Mouse (Mus musculus) forebrain, embryonic 15.5 days (tissue): ENCODE data around the gene Abcf2. TPM values are rescaled to one million over a fixed set of nuclear protein-coding genes. Genes with fewer than 3 reads are reported as not detected.

ENCODE experiments used
- ATAC-seq: fragments of 200-750 bp; cut with Nextera tagmentation; replicated peaks from 2 replicates; pipeline ENCODE4 v1.8.0; 2017; ENCODE audit warnings: mild to moderate bottlenecking, moderate TSS enrichment, moderate library complexity
- H3K27ac ChIP-seq: fragments of 300-500 bp; sonication (generic); replicated peaks from 2 replicates; pipeline ENCODE4 v1.5.1; 2015; ENCODE audit warnings: mild to moderate bottlenecking, inconsistent platforms
- H3K27me3 ChIP-seq: fragments of 300-500 bp; sonication (generic); 2 replicates; pipeline ENCODE4 v1.6.1; 2015; ENCODE audit warnings: inconsistent platforms
- H3K36me3 ChIP-seq: fragments of 300-500 bp; sonication (generic); 2 replicates; pipeline ENCODE4 v1.6.1; 2015; ENCODE audit warnings: mild to moderate bottlenecking, inconsistent platforms
- H3K4me1 ChIP-seq: fragments of 300-500 bp; sonication (generic); 2 replicates; pipeline ENCODE4 v1.6.1; 2015; ENCODE audit warnings: inconsistent platforms
- H3K4me2 ChIP-seq: fragments of 300-500 bp; sonication (generic); replicated peaks from 2 replicates; pipeline ENCODE4 v1.6.1; 2015; ENCODE audit warnings: mild to moderate bottlenecking, inconsistent platforms
- H3K4me3 ChIP-seq: fragments of 300-500 bp; sonication (generic); 2 replicates; pipeline ENCODE4 v1.5.1; 2015; ENCODE audit warnings: mild to moderate bottlenecking, inconsistent platforms
- H3K9ac ChIP-seq: fragments of 300-500 bp; sonication (generic); replicated peaks from 2 replicates; pipeline ENCODE4 v1.6.1; 2015; ENCODE audit warnings: mild to moderate bottlenecking, inconsistent platforms
- H3K9me3 ChIP-seq: fragments of 300-500 bp; sonication (generic); 2 replicates; pipeline ENCODE4 v1.6.1; 2016; ENCODE audit warnings: inconsistent platforms
- WGBS: fragments of 180-500 bp; shearing (Covaris S2); methylation state at CpG from one replicate; pipeline ENCODE4 v1.1.7; 2015; ENCODE audit warnings: mixed read lengths; 5-methylcytosine and 5-hydroxymethylcytosine counted together
- polyA plus RNA-seq: library from polyadenylated mRNA; unstranded; fragments of >200 nt; fragmentation: Nextera tagmentation; extraction: Ambion mirVana; gene quantifications from 2 replicates; pipeline ENCODE4 v1.2.1, GENCODE M21; 2015

Abcf2 gene
- polyA plus RNA-seq: 101 and 106 TPM in 2 replicates

DNA sequence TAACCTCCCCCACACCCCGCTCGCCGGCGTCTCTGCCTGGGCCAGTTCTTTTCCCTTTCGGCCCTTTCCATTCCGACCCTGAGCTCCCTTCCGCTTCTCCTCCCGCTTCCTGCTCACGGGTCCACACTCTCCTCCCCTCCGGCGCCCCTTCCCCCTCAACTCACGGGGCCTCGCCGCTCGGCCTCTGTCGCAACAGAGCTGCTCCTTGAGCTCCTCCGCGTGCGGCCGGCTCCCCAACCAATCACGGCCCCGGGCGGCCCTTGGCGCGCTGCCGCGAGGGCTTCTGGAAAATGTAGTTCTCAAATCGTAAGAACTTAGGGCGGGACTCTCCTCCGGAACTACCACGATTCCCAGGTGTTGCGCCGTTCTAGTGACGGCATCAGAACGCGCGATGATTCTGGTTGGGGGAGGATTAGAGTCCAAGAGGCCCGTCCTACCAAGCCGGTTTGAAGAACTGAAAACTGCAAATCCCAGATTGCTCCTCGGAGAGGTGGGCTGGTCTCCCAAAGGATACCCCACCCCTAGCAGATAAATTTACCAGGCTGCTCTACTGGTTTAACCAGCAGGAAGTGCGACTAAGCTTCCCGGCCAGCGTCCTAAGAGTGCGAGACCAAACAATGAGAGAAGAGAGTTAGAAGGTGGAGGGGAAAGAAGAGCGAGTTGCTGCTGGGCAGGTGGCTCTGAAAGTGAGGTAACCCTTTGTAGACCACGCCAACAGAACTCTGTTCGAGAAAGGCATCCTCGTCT is at the start of gene Abcf2:
TSS of gene Abcf2 (minus strand) at position 285 of the 747 bp plus-strand sequence.
- H3K4me1 ChIP-seq: peaks cover 22% of the 10 kb centered on the region
- WGBS: under 1% methylated on average over 48 of the region's 48 CpGs
- H3K27ac ChIP-seq: peak within 1 kb of the TSS; percentile 76
- H3K9me3 ChIP-seq: no peaks in the 10 kb centered on the region
- peak; percentile 97 for ATAC-seq
- H3K27me3 ChIP-seq: no peaks in the 10 kb centered on the region
- H3K36me3 ChIP-seq: peaks cover 27% of the 10 kb centered on the region
- peak within 1 kb of the TSS; percentile 67 for H3K9ac ChIP-seq
- H3K4me2 ChIP-seq: peak within 1 kb of the TSS; percentile 95
- peak within 1 kb of the TSS; percentile 68 for H3K4me3 ChIP-seq

- Histone ChIP-seq H3K27ac (peak overlapping the region; percentile 86; the same call in 1 of the 2 replicates), H3K4me2 (peak overlapping the region; percentile 59), H3K9me3 (no peaks in the 10 kb centered on the region), H3K36me3 (no peaks in the 10 kb centered on the region), H3K4me3 (peak overlapping the region; percentile 61; the same call in 1 of the 2 replicates), H3K4me1 (peaks cover 52% of the 10 kb centered on the region), H3K27me3 (no peaks in the 10 kb centered on the region), H3K9ac (peak overlapping the region; percentile 71; the same call in 1 of the 2 replicates)
- WGBS: 36% methylated on average over 4 of the region's 4 CpGs
- no peak for ATAC-seq
These were observed 47.5 kb upstream of the Abcf2 start for GRCm38 (mm10) chr5:24624822-24625120.

DNA sequence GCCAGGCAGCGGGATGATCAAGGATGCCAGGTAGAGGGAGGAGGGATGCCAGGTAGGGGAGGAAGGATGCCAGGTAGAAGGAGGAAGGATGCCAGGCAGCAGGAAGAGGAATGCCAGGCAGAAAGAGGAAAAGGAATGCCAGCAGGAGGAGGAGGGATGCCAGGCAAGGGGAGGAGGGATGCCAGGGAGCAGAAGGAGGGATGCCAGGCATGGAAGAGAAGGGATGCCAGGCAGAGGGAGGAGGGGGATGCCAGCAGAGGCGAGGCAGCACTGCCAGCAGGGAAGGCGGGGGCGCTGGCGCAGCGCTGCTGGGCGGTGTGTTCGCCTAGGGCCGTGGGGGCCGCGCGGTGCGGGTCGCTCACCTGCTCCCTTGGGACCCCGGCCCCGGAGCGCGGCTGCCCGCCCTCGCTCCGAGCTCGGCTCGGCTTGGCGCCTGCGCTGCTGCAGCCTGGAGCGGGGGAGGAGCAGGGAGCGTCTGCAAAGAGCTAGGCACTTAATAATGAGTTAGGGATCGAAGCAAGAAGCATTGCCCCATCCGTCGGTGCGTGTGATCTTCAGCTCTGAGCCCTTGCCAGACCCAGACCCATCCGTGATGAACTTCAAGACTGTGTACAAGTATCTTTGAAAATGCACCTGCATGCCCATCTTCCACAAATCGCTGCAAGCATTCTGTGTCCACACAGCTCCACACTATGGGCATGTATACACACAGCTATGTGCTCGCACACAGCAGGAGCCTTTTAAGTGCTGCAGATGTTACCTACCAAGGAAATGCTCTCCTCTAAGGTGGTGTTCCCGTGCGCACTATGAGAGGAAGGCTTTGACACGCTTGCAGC is 46.9 kb upstream of the Abcf2 start, which contains the start of gene Smarcd3:
TSS of gene Smarcd3 (minus strand) at position 426 of the 836 bp plus-strand sequence.
- H3K4me3 ChIP-seq: peak within 1 kb of the TSS; percentile 61
- H3K4me1 ChIP-seq: peaks cover 52% of the 10 kb centered on the region
- 3% methylated on average over 23 of the region's 37 CpGs for WGBS
- peak within 1 kb of the TSS; percentile 59 for H3K4me2 ChIP-seq
- H3K27ac ChIP-seq: peak within 1 kb of the TSS; percentile 86
- H3K9me3 ChIP-seq: no peaks in the 10 kb centered on the region
- peak; percentile 89 for ATAC-seq
- H3K9ac ChIP-seq: peak within 1 kb of the TSS; percentile 71
- no peaks in the 10 kb centered on the region for H3K36me3 ChIP-seq
- H3K27me3 ChIP-seq: no peaks in the 10 kb centered on the region

DNA sequence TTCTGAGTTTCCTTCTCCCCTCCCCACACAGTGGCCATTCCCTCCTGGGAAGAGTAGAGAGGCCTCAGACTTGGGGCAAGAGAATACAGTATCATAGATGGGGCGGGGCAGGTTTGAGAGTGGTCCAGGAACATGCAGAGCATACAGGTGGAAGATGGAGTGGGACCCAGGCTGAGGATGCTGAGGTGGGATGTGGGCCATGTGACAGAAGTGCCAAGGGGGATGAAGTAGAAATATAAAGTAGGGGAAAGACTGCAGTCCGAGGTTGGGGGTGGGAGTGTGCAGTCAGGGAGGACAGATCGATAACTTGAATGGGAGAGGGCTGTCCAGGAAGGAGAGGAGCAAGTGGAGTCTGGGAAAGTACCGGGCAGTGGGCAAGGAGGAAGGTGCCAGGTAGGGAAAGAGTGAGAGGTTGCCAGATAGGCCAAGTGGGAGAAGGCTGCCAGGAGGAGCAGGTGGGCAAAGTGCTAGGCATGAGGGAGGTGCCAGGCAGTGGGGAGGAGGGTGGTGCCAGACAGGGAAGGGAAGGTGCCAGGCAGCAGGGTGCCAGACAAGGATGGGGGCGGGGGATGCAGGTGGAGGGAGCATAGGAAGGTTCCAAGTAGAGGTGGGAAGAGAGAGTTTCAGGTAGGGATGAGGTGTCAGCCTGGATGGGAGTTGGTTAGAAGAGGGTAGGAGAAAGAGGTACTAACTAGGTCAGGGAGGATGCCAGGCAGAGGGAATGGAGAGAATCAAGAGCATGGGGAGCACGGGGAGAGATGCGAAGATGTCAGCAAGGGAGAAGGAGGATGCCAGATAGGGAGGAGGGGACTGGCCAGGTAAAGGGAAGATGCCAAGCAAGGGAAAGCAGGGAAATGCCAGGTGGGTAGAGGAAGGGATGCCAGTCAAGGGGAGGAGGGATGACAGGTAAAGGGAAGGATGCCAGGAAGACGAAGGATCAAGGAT is 46.0 kb upstream of the Abcf2 start:
- peak overlapping the region; percentile 59 for H3K4me2 ChIP-seq
- H3K9me3 ChIP-seq: no peaks in the 10 kb centered on the region
- WGBS: 39% methylated on average over 8 of the region's 8 CpGs
- H3K4me3 ChIP-seq: peak overlapping the region; percentile 61
- peak overlapping the region; percentile 86 for H3K27ac ChIP-seq
- ATAC-seq: peak; percentile 57
- H3K36me3 ChIP-seq: no peaks in the 10 kb centered on the region
- peak overlapping the region; percentile 71 for H3K9ac ChIP-seq
- peaks cover 52% of the 10 kb centered on the region for H3K4me1 ChIP-seq
- no peaks in the 10 kb centered on the region for H3K27me3 ChIP-seq

GRCm38 (mm10) chr5:24622386-24623040 is 45.2 kb upstream of the Abcf2 start:
- Histone ChIP-seq H3K4me2 (0 out of 2 replicates have a peak overlapping the region, but pooled peaks have one; percentile 59), H3K9ac (no peak overlapping the region), H3K4me3 (no peak overlapping the region), H3K36me3 (no peaks in the 10 kb centered on the region), H3K27ac (peak overlapping the region; percentile 86), H3K4me1 (peaks cover 52% of the 10 kb centered on the region), H3K27me3 (no peaks in the 10 kb centered on the region), H3K9me3 (no peaks in the 10 kb centered on the region)
- WGBS: 71% methylated on average over 7 of the region's 7 CpGs
- ATAC-seq: no peak

DNA sequence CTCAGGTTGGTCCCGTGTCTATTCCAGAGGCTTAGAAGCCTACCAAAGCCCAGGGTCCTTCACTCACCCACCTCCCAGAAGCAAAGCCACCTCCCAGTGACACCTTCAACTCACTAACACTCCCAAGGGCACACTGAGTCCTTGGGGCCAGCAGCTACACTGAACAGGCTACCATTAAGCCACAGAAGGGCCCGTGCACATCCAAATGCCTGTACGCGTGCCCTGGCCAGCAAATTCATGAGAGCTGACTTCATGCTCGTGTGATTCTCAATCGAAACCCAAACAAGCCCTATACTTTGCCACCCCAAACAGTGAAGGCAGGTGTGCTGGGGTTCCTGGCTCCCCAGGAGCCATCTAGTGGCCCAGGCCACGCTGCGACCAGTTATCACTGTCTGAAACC is 43.4 kb upstream of the Abcf2 start:
- Histone ChIP-seq H3K4me1 (peaks cover 52% of the 10 kb centered on the region), H3K27me3 (no peaks in the 10 kb centered on the region), H3K36me3 (no peaks in the 10 kb centered on the region), H3K9me3 (no peaks in the 10 kb centered on the region), H3K4me3 (no peak overlapping the region), H3K4me2 (no peak overlapping the region), H3K9ac (0 out of 2 replicates have a peak overlapping the region, but pooled peaks have one; percentile 17), H3K27ac (peak overlapping the region; percentile 9)
- 70% methylated on average over 8 of the region's 8 CpGs for WGBS
- no peak for ATAC-seq

DNA sequence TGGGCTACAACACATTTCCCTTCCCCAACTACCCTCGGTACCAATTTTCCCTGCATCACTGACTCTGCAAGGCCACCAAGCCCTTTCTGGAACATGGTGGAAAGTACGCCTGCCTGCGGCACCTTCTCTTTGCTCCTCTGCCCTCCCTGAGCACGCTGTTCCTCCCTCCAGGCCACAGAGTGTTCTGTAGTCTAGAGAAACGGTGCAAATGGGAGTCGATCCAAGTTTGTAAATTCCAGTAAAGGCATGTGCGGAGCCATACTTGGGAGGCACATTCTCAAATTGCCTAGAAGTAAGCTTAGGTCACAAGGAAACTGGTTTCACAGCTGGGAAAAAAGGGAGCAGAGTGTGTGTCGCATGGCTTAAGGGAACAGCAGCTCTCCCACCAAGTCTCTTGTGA is 42.8 kb upstream of the Abcf2 start:
- Histone ChIP-seq H3K27me3 (no peaks in the 10 kb centered on the region), H3K4me2 (no peak overlapping the region), H3K36me3 (no peaks in the 10 kb centered on the region), H3K9me3 (no peaks in the 10 kb centered on the region), H3K9ac (no peak overlapping the region), H3K4me1 (peaks cover 52% of the 10 kb centered on the region), H3K4me3 (no peak overlapping the region), H3K27ac (peak overlapping the region; percentile 9; the same call in 1 of the 2 replicates)
- no peak for ATAC-seq
- WGBS: 65% methylated on average over 8 of the region's 8 CpGs

DNA sequence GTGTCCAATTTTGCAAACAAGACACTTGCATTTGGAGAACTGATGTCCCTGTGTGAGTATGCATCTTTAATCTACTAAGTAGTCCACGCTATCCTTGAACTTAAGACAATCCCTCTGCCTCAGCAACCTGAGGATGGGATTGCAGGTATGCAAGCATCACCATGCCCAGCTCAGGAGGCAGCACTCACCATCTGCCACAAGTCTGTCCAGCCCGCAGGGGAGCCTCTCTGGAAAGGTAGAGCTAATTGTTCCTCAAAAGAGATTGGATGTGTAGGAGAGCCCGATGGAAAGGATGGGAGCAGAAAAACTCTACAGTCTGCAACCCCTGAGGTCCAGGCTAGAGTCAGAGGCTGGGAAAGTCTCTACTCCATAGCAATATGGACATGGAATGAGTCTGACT is 41.7 kb upstream of the Abcf2 start:
- H3K36me3 ChIP-seq: no peaks in the 10 kb centered on the region
- no peaks in the 10 kb centered on the region for H3K9me3 ChIP-seq
- ATAC-seq: no peak
- no peak overlapping the region for H3K4me3 ChIP-seq
- H3K4me2 ChIP-seq: no peak overlapping the region
- H3K27ac ChIP-seq: no peak overlapping the region
- 70% methylated on average over 3 of the region's 3 CpGs for WGBS
- H3K9ac ChIP-seq: no peak overlapping the region
- H3K27me3 ChIP-seq: no peaks in the 10 kb centered on the region
- peaks cover 42% of the 10 kb centered on the region for H3K4me1 ChIP-seq

GRCm38 (mm10) chr5:24615097-24615496 is 37.8 kb upstream of the Abcf2 start:
- Histone ChIP-seq H3K36me3 (no peaks in the 10 kb centered on the region), H3K9ac (no peak overlapping the region), H3K4me1 (peaks cover 23% of the 10 kb centered on the region), H3K4me2 (no peak overlapping the region), H3K4me3 (no peak overlapping the region), H3K9me3 (no peaks in the 10 kb centered on the region), H3K27ac (no peak overlapping the region), H3K27me3 (no peaks in the 10 kb centered on the region)
- no peak for ATAC-seq
- 69% methylated on average over 6 of the region's 6 CpGs for WGBS

DNA sequence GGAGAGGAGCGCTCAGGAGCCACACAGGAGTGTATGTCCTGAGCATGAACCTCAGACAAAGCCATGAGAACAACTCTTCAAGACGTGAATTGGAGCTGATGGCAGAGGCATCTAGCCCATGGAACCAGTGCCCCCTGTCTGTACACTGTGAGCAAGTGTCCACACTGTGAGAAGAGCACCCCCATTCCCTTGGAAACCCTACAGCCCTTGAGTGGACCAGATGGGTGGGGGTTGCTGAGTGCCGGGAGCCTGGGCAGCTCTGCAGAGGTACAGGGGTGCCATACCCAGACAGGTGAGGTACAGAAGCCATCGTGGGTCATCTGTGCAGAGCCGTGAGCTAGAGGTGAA is 35.0 kb upstream of the Abcf2 start:
- 53% methylated on average over 5 of the region's 5 CpGs for WGBS
- Histone ChIP-seq H3K4me2 (no peak overlapping the region), H3K4me1 (peaks cover 20% of the 10 kb centered on the region), H3K27me3 (no peaks in the 10 kb centered on the region), H3K9ac (no peak overlapping the region), H3K4me3 (no peak overlapping the region), H3K36me3 (no peaks in the 10 kb centered on the region), H3K9me3 (no peaks in the 10 kb centered on the region), H3K27ac (peak overlapping the region; percentile 71)
- ATAC-seq: peak; percentile 65
